Mouse (Mus musculus) spleen, embryonic (tissue): ENCODE measurements around the gene Txnip.

Source experiments
- CTCF ChIA-PET: fragments of 350-600 bp; sonication (Branson Sonifier 250); formaldehyde crosslinking; loops from one replicate; lab custom pipeline; 2022; lab: Charles Lee

Gene Txnip

GRCm38 (mm10) chr3:96557694-96558093 lies at the start of gene Txnip:
Gene Txnip (plus strand): TSS chr3:96557957.
- CTCF ChIA-PET = interaction anchor here (1.2 kb wide), 1 partner anchor 19 kb away, joined by 4 read pairs; the partner anchor contains the start of gene Gm16253

DNA sequence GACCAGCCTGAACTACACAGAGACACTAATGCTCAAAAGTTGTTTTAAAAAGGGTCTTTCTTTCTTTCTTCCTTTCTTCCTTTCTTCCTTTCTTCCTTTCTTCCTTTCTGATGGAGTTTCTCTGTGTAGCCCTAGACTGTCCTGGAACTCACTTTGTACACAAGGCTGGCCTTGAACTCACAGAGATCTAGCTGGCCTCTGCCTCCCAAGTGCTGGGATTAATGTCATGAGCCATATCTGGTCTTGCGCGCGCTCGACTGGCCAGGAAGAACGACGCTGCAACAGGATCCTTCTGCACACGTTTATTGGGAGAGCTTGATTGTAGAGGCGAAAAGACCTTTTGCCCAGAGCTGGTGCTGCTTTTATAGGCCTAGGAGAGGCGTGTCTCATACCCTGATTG lies 49.8 kb upstream of the Txnip start:
- CTCF ChIA-PET = interaction anchor here (0.7 kb wide), 1 partner anchor 117 kb away, joined by 3 read pairs; no protein-coding TSS in a partner anchor

DNA sequence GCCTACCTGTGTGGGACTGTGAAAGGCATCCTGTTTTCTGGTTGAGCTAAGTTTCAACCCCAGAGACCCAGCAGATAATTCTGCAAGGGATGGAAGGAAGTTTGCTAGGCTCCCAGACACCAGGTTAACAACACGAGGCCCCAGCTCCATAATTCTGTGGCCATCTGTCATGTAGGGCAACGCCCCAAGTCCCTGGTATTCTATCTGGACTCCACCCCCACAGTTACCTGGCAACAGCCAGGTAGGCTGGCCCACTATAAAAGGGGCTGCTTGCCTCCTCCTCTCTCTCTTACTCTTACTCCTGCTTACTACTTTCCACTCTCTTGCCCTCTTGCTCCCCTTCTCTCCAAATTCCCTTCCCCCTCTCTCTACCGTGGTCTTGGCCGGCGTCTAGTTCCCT lies 37.6 kb upstream of the Txnip start:
- CTCF ChIA-PET = no interaction called here

DNA sequence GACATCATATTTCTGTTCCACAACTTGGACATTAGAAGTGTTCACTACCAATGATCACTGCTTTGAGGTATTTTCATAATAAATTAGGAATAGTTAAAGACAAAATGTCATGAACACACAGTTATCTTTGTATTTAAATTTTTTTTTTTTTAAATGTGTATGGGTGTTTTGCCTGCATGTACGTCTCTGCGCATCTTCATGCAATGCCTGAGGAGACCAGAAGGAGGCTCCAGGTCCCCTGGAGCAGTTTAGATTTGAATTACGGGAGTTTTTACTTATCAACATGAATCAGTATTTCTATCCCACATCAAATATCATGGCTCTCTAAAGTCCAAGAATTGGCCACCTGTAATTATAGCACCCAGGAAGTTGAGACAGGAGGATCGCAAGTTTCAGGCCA lies 35.6 kb upstream of the Txnip start:
- CTCF ChIA-PET = no interaction called here

DNA sequence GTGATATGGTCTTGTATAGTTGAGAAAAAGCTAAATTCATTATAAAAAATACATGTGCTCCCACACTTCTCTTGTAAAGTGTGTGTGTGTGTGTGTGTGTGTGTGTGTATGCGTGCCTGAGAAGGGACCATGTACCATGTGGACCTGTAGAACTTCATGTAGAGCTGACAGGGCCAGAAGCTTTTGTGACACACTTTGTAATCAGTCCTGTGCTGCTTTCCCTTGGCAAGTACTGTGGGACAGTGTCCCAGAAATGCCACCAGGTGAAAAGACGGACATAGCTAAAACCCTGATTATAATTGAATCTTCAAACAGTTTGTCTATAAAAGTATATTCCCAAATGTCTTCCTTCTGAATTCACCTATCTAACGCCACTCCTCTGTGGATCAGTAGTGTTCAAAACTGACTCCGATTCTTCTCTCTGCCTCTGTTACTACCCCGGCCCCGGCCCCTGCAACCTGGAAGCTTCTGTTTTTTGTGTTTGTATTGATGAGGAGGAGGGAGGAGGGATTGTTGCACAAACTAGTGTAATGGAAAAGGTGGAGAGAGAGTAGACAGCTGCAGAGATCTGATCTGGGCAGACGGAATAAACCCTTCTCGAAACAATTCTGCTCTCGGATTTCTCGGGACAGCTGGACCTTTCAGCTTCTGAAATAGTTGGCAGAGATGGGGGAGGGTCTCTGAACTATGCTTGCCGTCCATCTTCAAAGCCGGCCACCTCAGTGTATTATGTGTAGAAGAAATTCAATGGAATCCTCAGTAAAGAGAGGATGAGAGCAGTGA lies 33.5 kb upstream of the Txnip start:
- CTCF ChIA-PET = interaction anchor here (0.5 to 0.7 kb wide), 2 partner anchors 110 to 193 kb away, joined by 3 to 29 read pairs; no protein-coding TSS in a partner anchor

DNA sequence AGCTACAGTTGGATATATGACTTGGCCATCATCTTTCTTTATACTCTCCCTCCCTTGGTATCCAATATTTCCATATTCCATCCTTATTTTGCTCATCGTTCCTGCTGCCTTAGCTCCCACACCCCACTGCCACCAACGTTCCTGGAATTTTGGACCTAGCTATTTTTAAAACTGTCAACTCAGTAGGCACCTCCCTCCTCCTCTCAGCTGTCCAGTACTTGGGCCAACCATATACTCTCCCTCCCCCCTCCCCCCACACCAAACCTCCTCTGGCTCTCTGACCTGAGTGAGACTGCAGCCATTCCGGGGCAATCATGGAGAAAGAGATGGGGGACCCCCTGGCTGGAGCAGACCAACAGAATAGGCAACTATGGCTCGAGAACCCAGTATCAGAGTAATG lies 32.8 kb upstream of the Txnip start, which contains the start of gene Hfe2:
Hfe2 (plus strand) TSS at position 259 of the 400 bp plus-strand sequence.
- CTCF ChIA-PET = interaction anchor here (0.5 to 0.7 kb wide), 2 partner anchors 109 to 192 kb away, joined by 3 to 29 read pairs; no protein-coding TSS in a partner anchor

DNA sequence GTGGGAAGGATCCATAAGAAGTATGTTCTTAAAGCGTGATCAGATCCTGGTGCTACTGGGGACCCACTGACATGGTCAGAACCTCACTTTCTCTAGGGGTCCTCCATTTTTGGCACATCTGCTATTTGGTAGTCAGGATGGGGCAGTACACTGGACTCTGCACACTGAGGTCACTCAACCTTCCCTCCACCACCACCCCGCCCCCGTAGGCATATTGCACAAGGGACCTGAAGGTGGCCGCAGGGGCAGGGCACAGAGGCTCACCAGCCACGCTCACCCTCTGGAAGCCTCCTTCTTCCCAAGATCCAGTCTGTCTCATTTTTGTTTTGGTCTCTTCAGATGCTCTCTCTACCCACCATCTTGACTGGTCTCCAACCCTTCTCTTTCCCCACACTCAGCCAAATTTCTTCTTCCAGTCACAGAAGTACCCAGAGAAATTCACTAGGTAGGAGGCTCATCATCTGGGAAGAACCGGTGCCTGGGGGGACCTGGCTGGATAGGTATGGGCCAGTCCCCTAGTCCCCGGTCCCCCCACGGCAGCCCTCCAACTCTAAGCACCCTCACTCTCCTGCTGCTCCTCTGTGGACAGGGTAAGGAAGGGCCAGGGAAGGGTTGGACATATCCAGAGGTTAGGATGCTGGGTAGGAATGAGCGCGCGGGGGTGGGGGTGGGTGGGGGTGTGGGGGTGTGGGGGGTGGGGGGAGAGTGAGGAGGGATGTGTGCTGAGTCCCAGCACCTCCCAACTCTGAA lies 31.6 kb upstream of the Txnip start:
- CTCF ChIA-PET = no interaction called here

GRCm38 (mm10) chr3:96526864-96527542 lies 30.8 kb upstream of the Txnip start:
- CTCF ChIA-PET = no interaction called here

GRCm38 (mm10) chr3:96528506-96528905 lies 29.3 kb upstream of the Txnip start:
- CTCF ChIA-PET = no interaction called here

GRCm38 (mm10) chr3:96532050-96532449 lies 25.7 kb upstream of the Txnip start:
- CTCF ChIA-PET = interaction anchor here (0.6 kb wide), 1 partner anchor 17 kb away, joined by 5 read pairs; no protein-coding TSS in a partner anchor

DNA sequence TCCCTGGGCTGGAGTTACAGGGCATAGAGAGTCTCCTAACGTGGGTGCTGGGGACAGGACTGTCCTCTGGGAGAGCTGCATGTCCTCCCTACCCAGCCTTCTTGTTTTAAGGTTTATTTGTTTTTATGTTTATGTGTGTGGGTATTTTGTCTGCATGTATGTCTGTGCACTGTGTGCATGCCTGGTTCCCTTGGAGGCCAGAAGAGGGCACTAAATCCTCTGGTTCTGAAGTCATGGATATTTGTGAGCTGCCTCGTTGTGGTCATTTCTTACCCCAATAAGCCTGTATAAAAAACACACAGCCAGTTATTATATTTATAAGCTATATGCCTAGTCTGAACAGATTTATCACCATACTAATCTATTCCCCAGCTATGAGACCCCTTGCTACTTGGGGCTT lies 23.5 kb upstream of the Txnip start:
- CTCF ChIA-PET = no interaction called here

DNA sequence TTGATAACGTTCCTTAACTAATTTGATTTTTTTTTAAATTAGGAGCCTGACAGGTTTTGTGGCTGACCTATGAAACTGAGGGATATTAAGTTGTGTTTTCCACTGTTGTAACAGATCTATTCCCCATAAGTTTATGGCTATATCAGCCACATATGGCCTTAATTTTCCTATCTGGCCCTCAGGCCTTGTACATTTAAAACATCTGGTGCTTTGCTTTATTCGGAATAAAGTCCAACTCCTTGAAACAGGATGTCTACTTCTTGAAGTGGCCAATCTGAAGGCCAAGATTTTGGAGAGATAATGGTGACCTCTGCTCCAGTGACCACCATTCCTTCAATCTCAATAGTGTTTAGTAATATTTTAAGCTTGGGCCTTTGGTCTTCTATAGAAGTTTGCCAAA lies 18.4 kb upstream of the Txnip start:
- CTCF ChIA-PET = interaction anchor here (0.5 kb wide), 1 partner anchor 271 kb away, joined by 3 read pairs; no protein-coding TSS in a partner anchor

GRCm38 (mm10) chr3:96540740-96541139 lies 17.0 kb upstream of the Txnip start:
- CTCF ChIA-PET = interaction anchor here (0.5 kb wide), 1 partner anchor 61 kb away, joined by 3 read pairs; no protein-coding TSS in a partner anchor

DNA sequence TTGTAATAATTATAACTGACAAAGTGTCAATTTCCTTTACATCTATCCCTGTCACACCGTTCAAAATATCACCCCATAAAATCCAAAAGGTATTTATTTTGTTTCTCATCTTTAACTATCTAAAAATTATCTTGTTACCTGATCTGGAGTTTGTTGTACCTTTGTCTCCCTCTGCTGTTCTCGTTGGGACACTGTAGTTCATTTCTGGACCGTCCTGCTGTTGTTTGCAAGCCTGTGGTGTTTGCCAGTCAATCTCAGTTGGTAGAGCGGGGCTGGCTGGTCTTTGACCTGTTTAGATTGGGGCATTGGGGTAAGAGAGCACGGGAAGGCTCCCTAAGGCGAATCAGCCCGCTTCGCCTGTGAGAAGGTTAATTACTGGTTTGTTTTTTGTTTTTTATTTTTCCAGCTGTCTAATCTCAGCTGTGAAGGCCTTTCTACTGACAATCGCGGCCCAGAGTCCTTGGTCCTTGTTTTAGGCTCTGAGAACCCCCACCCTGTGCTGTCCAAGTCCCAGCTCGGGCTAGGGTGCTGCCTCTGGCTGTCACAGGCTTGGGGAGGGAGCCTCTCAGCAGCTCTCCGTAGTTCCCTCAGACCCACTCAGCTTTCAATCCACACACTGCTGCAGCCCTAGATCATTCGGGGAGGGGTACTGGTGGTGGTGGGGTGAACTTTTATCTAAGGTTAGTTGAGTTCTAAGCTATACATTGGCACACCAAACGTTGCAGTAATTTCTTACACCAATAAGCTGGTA lies 16.3 kb upstream of the Txnip start:
- CTCF ChIA-PET = no interaction called here

DNA sequence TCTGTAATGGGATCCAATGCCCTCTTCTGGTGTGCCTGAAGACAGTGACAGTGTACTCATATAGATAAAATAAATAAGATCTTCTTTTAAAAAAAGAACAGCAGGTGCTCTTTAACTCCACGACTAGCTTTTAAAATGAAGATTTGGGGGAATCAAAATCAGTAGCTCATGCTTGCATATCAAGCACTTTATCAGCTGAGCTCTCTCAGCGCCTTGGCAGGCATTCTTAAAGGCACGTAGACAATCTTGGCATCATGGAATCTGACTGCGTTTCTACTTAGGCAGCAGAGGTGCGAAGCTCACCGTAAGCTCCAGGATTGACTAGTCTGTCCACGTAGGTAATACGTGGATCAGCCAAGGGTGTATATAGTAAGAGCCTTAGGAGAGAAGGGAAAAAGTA lies 15.2 kb upstream of the Txnip start:
- CTCF ChIA-PET = interaction anchor here (0.5 kb wide), 1 partner anchor 55 kb away, joined by 4 read pairs; no protein-coding TSS in a partner anchor

GRCm38 (mm10) chr3:96543345-96543744 lies 14.4 kb upstream of the Txnip start:
- CTCF ChIA-PET = no interaction called here

DNA sequence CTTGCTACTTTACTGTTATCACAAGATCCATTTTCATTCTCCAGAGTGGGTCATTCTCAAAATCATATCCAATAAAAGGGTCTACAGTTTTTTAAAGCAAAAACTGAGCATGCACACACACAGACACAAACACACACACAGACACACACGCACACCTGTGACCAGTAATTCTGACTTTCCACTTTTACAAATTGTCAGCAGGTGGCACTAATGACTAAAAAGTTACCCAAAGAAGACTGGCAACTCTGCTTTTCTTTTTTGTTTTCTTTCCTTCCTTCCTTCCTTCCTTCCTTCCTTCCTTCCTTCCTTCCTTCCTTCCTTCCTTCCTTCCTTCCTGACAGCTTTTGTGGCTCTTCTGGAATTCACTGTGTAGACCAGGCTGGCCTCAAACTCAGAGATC lies 12.2 kb upstream of the Txnip start:
- CTCF ChIA-PET = interaction anchor here (0.7 to 3.0 kb wide), 3 partner anchors 11 to 94 kb away, joined by 3 to 8 read pairs (median 7); no protein-coding TSS in a partner anchor

GRCm38 (mm10) chr3:96546880-96547279 lies 10.9 kb upstream of the Txnip start:
- CTCF ChIA-PET = interaction anchor here (0.6 to 3.0 kb wide), 2 partner anchors 34 to 91 kb away, joined by 3 to 8 read pairs; no protein-coding TSS in a partner anchor

- CTCF ChIA-PET = interaction anchor here (3.0 kb wide), 1 partner anchor 33 kb away, joined by 8 read pairs; no protein-coding TSS in a partner anchor
These were observed 10.3 kb upstream of the Txnip start for GRCm38 (mm10) chr3:96547389-96547960.

DNA sequence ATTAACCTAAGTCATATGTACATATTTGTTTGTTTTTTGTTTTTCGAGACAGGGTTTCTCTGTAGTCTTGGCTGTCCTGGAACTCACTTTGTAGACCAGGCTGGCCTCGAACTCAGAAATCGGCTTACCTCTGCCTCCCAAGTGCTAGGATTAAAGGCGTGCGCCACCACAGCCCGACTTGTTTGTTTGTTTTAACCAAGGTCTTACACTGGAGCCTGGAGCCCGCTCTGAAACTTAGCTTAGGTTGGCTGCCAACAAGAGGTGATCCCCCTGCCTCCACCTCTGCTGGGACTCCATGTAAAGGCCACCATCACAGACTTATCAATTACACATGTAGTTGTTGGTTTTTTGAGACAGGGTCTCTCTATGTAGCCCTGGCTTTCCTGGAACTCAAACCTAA lies 8.9 kb upstream of the Txnip start:
- CTCF ChIA-PET = interaction anchor here (0.5 kb wide), 1 partner anchor 16 kb away, joined by 5 read pairs; no protein-coding TSS in a partner anchor
